Mouse (Mus musculus) lung, adult 2 months (tissue): ENCODE measurements around the gene Tmem178.

Experiments
- CTCF ChIP-seq: fragments of 200-500 bp; IDR thresholded peaks from 2 replicates; pipeline ENCODE4 v1.5.1; 2011; ENCODE audit warnings: mild to moderate bottlenecking, low read length, control low read depth; ENCODE audit not compliant: insufficient read depth
- POLR2A ChIP-seq: fragments of 200-500 bp; IDR thresholded peaks from 2 replicates; pipeline ENCODE4 v1.6.1; 2011; ENCODE audit warnings: low read depth, mild to moderate bottlenecking, control low read depth, low read length, borderline replicate concordance; ENCODE audit errors: extremely low read depth

DNA sequence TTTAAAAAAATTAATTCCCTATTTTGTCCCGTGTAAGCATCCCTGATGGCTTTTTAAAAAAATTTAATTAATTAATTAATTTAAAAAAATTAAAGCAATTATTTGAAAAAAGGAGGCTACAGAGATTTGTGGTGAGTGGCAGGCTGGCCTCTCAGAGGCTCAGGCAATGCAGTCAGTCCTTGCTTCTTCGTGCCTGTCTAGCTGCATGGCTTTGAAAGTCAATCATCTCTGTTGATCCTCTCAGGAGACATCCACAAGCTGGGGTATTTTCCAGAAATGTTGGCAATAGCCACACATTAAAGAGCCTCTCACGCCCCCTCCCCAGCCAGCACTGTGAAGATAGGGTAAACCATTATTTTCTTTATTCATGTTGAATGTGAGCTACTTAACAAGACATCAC, 65.8 kb downstream of the Tmem178 start:
- TF ChIP-seq POLR2A (no peak), CTCF (no peak)
